Mouse (Mus musculus) thymus, postnatal 0 days (tissue): ENCODE data around the gene Vipr2. TPM values are rescaled to one million over a fixed set of nuclear protein-coding genes. Genes with fewer than 3 reads are reported as not detected.
A peak's percentile ranks its signal among the peaks of the same experiment; 100 is the strongest.

Source experiments
- DNase-seq: peaks from one replicate; pipeline ENCODE4 v3.0.0-alpha.2; 2015; ENCODE audit warnings: low spot score
- polyA plus RNA-seq: library from polyadenylated mRNA; unstranded; fragments of >200 nt; fragmentation: Nextera tagmentation; extraction: Ambion mirVana; gene quantifications from 2 replicates; pipeline ENCODE4 v1.2.1, GENCODE M21; 2015

Gene Vipr2
- polyA plus RNA-seq, 1 experiment from 2014 or later, result 0.55 TPM

DNA sequence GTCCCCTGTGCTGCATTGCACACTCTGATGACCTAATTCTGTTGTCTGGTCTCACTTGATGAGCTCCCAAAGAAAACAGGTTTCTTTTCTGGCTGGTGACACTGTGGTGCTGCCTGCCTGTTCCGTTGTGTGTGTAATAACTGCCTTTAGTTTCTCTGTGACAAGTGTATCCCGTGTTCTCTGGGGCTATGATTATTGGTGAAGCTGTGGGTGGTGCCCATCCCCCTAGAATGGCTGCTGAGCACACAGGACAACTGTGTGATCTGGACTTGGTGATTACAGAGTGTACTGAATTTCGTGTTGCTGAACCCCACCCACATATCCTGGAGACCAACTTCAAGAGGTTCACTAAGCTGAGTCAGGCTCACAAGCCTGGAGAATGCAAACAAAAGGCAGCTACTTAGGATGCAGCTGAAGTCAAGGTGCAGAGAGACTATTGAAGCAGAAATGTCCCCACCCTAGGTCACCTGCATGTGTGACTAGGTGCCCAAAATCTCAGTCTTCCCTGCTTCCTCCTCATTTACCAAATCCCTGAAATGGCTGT is 18.9 kb downstream of the Vipr2 start:
- no peak for DNase-seq

DNA sequence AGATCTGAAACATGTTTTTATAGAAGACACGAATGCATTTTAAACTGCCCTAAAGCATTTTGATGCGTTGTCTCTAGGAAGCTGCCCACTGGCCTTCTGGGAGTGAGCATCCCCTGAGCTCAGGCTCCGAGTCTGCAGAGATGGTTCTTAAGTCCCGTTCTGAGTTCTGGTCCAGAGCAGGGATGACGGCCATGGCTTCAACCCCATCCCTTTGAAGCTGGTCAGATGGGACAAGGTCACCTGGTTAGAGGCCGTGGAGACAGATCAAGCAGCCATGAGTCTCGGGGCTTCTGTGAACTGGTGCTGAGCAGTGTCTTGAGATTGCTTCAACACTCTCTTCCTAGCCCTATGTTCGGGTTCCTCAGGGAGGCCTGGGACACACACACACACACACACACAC is 19.6 kb downstream of the Vipr2 start:
- no peak for DNase-seq

- no peak for DNase-seq
Measured at GRCm38 (mm10) chr12:116101945-116102344, 24.4 kb downstream of the Vipr2 start.

DNA sequence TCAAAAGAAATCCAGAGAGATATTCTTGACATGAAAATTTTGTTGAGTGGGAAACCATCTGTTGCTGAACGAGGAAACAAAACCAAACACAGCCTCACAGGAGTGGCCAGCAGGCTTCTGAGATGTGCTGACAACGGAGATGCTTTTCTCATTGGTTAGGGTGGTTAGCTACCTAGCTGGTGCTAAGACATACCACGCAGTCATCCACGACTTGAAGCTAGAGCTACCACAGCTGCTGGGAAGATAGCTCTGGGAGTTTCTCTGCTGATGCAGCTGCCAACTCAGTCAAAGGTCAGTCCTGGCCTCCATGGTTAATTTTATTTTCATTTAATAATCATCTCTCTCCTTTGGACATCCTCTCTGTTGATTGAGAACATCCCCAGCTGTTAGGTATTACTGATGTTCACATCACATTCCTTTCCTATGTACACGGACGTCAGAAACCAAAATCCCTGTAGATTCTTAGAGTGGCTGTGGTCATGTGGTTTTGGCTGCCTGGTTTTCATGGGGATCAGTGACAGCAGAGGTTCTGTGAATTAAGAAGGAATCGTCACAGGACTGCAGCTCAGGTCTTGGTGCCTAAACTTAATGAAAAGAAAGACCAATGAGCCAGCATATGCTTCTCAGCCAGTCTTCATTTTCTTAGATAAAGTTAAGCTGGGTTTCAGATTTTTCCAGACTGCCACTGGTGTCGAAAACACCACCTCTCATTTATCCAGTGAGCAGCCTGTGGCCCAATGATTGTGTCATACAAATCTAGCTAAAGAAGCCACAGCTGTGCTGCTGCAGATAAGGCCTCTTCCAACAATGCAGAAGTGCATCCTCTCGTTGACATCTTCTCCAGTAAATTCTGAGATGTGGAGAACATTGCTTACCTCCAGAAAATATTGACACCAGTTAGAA is 32.2 kb downstream of the Vipr2 start:
- DNase-seq, result no peak

- DNase-seq, result no peak
Measured at GRCm38 (mm10) chr12:116111007-116111694, 33.6 kb downstream of the Vipr2 start.

DNA sequence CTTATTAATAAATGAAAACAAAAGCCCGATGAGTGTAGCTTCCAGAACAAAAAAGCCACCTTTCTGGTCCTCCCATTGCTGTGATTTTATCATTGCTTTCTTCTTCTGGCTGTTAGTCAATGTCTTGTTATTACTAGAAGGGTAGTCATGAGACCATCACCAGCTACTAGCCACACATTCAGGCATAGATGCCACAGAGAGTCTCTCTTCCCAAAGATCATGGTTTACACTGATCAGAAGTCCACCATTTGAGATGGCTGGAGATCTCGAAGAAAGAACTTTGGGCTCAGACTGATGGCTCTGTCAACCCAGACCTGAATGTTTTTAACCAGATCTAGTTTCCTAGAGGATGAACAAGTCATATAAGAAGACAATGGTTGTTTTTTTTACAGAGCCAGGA is 38.3 kb downstream of the Vipr2 start:
- no peak for DNase-seq

GRCm38 (mm10) chr12:116116455-116116854 is 38.9 kb downstream of the Vipr2 start:
- no peak for DNase-seq

- no peak for DNase-seq
Measured at GRCm38 (mm10) chr12:116117352-116117929, 39.9 kb downstream of the Vipr2 start.

- DNase-seq, result no peak
Measured at GRCm38 (mm10) chr12:116119001-116119400, 41.5 kb downstream of the Vipr2 start.

- DNase-seq, result no peak
Measured at GRCm38 (mm10) chr12:116123786-116124185, 46.3 kb downstream of the Vipr2 start.

GRCm38 (mm10) chr12:116130936-116131335 is 53.4 kb downstream of the Vipr2 start:
- no peak for DNase-seq

GRCm38 (mm10) chr12:116132909-116133308 is 55.4 kb downstream of the Vipr2 start:
- no peak for DNase-seq

- no peak for DNase-seq
Measured at GRCm38 (mm10) chr12:116135906-116136305, 58.4 kb downstream of the Vipr2 start.

DNA sequence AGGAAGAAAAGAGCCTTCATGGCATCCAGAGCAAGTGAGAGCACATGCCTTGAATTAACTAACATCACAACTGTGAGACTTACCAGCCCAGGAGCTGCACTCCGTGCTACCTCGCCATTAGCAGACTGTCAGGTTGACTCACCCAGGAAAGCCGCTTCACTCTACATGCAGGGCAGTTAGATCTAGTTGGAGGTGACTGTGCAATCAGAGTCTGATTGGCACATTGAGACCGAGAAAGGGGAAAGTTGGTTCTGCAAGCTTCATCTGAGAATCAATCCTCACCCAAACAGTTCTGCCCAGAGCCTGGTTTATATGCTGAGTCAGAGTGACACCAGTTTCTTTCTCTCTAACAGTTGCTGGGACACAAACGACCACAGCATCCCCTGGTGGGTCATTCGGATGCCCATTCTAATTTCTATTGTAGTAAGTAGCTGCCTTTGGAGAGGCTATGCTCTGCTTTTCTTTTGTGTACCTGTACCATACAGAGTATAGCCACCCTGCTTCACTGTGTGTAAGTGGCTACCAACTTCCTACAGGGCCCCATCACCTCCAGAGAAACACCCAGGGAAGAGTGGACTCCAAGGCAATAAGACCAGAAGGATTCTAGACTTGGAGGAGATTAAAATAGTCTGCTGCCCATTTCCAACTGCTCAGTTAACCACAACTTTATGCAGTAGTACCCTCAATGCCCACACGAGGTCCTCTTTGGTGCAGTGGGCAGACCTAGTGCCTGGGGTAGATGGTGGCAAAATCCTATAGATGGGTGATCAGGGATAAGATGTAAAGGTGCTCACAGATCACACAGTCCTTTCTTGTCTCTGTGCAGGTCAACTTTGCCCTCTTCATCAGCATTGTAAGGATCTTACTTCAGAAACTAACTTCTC is 61.0 kb downstream of the Vipr2 start:
- peak; percentile 51 for DNase-seq

- DNase-seq, result no peak
Measured at GRCm38 (mm10) chr12:116140605-116141004, 63.1 kb downstream of the Vipr2 start.

- no peak for DNase-seq
Measured at GRCm38 (mm10) chr12:116141816-116142215, 64.3 kb downstream of the Vipr2 start.

- DNase-seq, result no peak
Measured at GRCm38 (mm10) chr12:116142464-116142863, 64.9 kb downstream of the Vipr2 start.

- peak; percentile 82 for DNase-seq
Measured at GRCm38 (mm10) chr12:116145246-116145645, 67.7 kb downstream of the Vipr2 start.

DNA sequence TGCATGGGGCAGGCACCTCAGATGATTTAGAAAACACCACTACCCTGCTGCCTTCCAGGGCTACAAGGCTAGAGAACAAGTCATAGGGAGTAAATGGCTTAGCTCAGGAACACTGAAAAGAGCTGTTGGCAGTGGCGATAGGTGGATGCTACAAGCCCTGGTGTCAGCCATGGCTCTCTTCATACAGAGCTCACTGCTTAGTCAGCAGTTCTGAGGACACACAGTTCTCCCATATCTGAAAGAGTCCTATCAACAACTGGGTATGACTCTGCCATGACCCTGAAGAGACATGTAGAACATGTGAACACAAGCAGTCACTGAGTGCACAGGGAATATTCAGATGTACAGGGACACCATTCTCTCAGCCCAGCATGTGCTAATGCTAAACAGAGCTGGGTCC is 68.2 kb downstream of the Vipr2 start:
- peak; percentile 51 for DNase-seq

DNA sequence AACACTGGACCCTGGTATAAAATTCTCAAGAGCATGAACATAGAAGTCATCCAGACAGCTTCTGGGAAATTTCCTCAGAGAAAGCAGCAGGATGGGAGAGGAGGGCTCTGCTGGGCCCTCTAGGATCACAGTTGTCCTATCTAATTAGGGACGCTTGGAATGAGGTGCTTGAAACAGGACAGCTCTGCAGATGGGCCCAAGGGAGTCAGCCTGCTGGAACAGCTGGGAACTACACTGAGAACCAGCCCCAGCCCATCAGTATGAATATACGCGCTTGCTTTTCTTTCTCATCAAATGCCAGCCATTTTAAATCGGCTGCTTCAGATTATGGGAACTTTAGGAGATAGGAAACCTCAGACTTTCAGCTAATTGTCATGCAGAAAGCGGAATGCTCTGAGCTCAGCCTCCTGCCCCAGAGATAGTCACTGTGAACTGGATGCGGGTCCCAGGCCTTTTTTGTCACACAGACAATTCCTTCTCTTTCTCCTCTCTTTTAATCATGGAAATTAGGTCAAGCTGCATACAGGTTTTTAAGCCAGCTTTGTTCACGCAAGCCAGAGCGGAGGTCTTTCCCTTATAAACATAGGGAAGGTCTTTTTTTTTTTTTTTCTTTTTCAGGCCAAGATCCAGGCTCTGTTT is 69.6 kb downstream of the Vipr2 start:
- DNase-seq, result no peak
